Mouse (Mus musculus) CH12.LX (cell line): ENCODE measurements around the gene Fbxo28.

ENCODE experiments used
- CTCF ChIP-seq, 2 experiments: IDR thresholded peaks in 1 of 2; conservative IDR thresholded peaks in 1 of 2; 2 replicates each; pipeline ENCODE4 v1.5.1; 2011 to 2012; ENCODE audit warnings: low read depth in 2 of 2, low read length in 2 of 2, improper control_type of control experiment in 1 of 2, inconsistent platforms in 1 of 2, mild to moderate bottlenecking in 1 of 2, moderate library complexity in 1 of 2
- MXI1 ChIP-seq: IDR thresholded peaks from 2 replicates; pipeline ENCODE4 v1.6.1; 2011; ENCODE audit warnings: mild to moderate bottlenecking, low read depth, low read length, improper control_type of control experiment
- POLR2A ChIP-seq: IDR thresholded peaks from 2 replicates; pipeline ENCODE4 v1.6.1; 2011; ENCODE audit warnings: low read depth, mild to moderate bottlenecking, improper control_type of control experiment, low read length
- SMC3 ChIP-seq: IDR thresholded peaks from 2 replicates; pipeline ENCODE4 v1.6.1; 2011; ENCODE audit warnings: low read depth, low read length, improper control_type of control experiment
- USF2 ChIP-seq: conservative IDR thresholded peaks from 2 replicates; pipeline ENCODE4 v1.6.1; 2011; ENCODE audit warnings: low read depth, low read length, improper control_type of control experiment

DNA sequence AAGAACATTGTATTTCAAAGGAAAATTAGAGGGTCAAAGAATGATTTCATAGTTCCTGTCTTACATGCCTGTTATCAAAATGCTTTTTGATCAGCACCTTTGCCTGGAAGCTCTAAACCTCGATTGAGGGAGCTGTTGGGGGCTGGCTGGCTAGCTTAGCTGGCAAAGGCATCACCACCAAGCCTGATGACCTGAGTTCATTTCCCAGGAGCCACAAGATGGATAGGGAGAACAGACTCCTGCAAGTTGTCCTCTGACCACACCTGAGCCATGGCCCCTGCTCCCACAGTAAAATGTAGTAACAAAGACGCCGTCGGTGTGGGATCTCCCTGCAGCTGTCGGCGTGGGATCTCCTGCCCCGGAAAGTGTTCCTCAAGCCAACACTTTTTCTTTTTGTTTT lies 35.4 kb upstream of the Fbxo28 start:
- TF ChIP-seq POLR2A = no peak
- no peak for TF ChIP-seq SMC3
- no peak for TF ChIP-seq USF2
- no peak for TF ChIP-seq CTCF (conservative IDR thresholded peaks at IDR 0.05 in 1 of 2, IDR thresholded peaks at IDR 0.05 in 1 of 2; ENCODE audit: low read depth in 2 of 2, low read length in 2 of 2)
- no peak for TF ChIP-seq MXI1
